Mouse (Mus musculus) liver, embryonic 11.5 days (tissue): ENCODE data around the gene Ppp6r2. TPM values are rescaled to one million over a fixed set of nuclear protein-coding genes. Genes with fewer than 3 reads are reported as not detected.

Experiments used
- ATAC-seq: fragments of 200-750 bp; cut with Nextera tagmentation; replicated peaks from 2 replicates; pipeline ENCODE4 v1.8.0; 2017; ENCODE audit warnings: moderate number of reproducible peaks, mild to moderate bottlenecking, moderate TSS enrichment, moderate library complexity; ENCODE audit not compliant: low FRiP score
- DNase-seq: peaks from one replicate; pipeline ENCODE4 v3.0.0-alpha.2; 2017; ENCODE audit warnings: low spot score
- H3K27ac ChIP-seq: fragments of 300-500 bp; sonication (generic); 2 replicates; pipeline ENCODE4 v1.5.1; 2014; ENCODE audit warnings: mild to moderate bottlenecking, low read depth, low read length, control low read depth
- H3K27me3 ChIP-seq: fragments of 300-500 bp; sonication (generic); replicated peaks from 2 replicates; pipeline ENCODE4 v1.6.1; 2014; ENCODE audit warnings: low read length, mixed read lengths; ENCODE audit not compliant: control insufficient read depth, insufficient read depth
- H3K36me3 ChIP-seq: fragments of 300-500 bp; sonication (generic); 2 replicates; pipeline ENCODE4 v1.6.1; 2014; ENCODE audit warnings: mild to moderate bottlenecking, low read length, moderate library complexity, mixed read lengths; ENCODE audit not compliant: control insufficient read depth, insufficient read depth
- H3K4me1 ChIP-seq: fragments of 300-500 bp; sonication (generic); replicated peaks from 2 replicates; pipeline ENCODE4 v1.6.1; 2014; ENCODE audit warnings: low read length, mixed read lengths; ENCODE audit not compliant: control insufficient read depth, insufficient read depth
- H3K4me2 ChIP-seq: fragments of 300-500 bp; sonication (generic); 2 replicates; pipeline ENCODE4 v1.6.1; 2014; ENCODE audit warnings: mild to moderate bottlenecking, control low read depth, moderate library complexity
- H3K4me3 ChIP-seq: fragments of 300-500 bp; sonication (generic); 2 replicates; pipeline ENCODE4 v1.5.1; 2014; ENCODE audit warnings: low read depth, low read length, control low read depth
- H3K9ac ChIP-seq: fragments of 300-500 bp; sonication (generic); 2 replicates; pipeline ENCODE4 v1.6.1; 2014; ENCODE audit warnings: low read depth, low read length, control low read depth
- H3K9me3 ChIP-seq: fragments of 300-500 bp; sonication (generic); 2 replicates; pipeline ENCODE4 v1.6.1; 2016; ENCODE audit warnings: low read length, inconsistent platforms, mixed read lengths; ENCODE audit not compliant: control insufficient read depth
- WGBS: fragments of 180-500 bp; shearing (Covaris S2); extraction: QIAGEN DNeasy Blood & Tissue Kit; methylation state at CpG from one replicate; pipeline ENCODE4 v1.1.7; 2014; 5-methylcytosine and 5-hydroxymethylcytosine counted together
- polyA plus RNA-seq: library from polyadenylated mRNA; unstranded; fragments of >200 nt; fragmentation: Nextera tagmentation; extraction: Ambion mirVana; gene quantifications from 2 replicates; pipeline ENCODE4 v1.2.1, GENCODE M21; 2014

The Ppp6r2 gene
- polyA plus RNA-seq, 1 experiment from 2014 or later, result 25.0 TPM

DNA sequence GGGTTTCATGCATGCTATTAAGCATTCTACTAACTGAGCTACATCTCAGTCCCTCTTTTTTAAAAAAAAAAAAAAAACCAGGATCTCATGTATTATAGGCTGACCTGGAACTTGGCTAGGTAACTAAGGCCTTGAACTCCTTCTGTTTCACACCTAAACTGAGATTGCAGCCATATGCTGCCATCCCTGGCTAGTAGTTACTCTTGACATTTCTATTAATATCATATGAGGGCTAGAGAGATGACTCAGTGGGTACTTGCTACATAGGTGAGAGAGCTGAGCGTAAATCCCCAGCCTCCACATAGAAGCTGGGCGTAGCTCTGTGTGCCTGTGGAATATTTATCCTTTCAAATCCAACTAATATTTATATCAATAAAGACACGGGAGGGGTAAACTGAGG lies 3.6 kb downstream of the Ppp6r2 start:
- WGBS, result 94% methylated on average over 3 of the region's 3 CpGs
- Histone ChIP-seq H3K4me1 (peaks cover 32% of the 10 kb centered on the region), H3K27me3 (no peaks in the 10 kb centered on the region), H3K9me3 (no peaks in the 10 kb centered on the region), H3K9ac (no peak overlapping the region), H3K27ac (peak overlapping the region; percentile 99), H3K4me2 (peak overlapping the region; percentile 85), H3K36me3 (peaks cover 6% of the 10 kb centered on the region; the same call in 1 of the 2 replicates), H3K4me3 (no peak overlapping the region)
- DNase-seq (no peak), ATAC-seq (no peak)

DNA sequence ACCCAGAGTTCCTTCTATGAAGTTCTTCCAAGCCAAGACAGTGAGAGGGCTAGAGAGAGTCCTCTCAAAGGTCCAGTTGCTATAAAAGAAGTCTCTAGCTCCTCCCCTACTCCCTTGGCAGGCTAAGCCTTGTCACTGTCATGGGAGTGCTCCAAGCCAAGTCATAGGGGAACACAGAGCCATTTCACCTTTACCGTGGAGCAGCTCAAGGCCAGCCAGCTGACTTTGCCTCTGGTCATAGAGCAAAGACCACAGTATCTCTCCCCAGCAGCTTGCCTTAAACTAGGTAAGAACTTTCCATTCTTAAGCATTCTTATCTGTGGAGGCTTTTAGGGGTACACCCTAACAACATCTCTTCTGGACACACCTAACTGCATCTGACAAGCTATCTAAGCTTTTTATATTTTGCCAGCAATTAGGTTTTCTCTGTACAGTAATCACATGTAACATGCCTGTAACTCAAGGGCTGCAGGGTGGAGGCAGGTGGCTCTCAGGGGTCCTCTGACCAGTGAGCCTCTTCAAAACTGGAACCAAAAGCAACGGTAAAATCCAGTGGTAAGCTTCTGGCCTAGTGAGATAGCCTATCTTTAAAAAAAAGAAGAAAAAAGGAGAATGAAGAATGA lies 4.4 kb downstream of the Ppp6r2 start:
- WGBS, result 35% methylated on average over 2 of the region's 2 CpGs
- H3K9me3 ChIP-seq, result no peaks in the 10 kb centered on the region
- peak overlapping the region; percentile 99 for H3K27ac ChIP-seq
- H3K27me3 ChIP-seq, result no peaks in the 10 kb centered on the region
- ATAC-seq (peak; percentile 84), DNase-seq (no peak)
- H3K4me3 ChIP-seq, result peak overlapping the region; percentile 17; the same call in 1 of the 2 replicates
- H3K36me3 ChIP-seq, result peaks cover 6% of the 10 kb centered on the region; the same call in 1 of the 2 replicates
- peaks cover 32% of the 10 kb centered on the region for H3K4me1 ChIP-seq
- H3K9ac ChIP-seq, result peak overlapping the region; percentile 60
- H3K4me2 ChIP-seq, result peak overlapping the region; percentile 85

DNA sequence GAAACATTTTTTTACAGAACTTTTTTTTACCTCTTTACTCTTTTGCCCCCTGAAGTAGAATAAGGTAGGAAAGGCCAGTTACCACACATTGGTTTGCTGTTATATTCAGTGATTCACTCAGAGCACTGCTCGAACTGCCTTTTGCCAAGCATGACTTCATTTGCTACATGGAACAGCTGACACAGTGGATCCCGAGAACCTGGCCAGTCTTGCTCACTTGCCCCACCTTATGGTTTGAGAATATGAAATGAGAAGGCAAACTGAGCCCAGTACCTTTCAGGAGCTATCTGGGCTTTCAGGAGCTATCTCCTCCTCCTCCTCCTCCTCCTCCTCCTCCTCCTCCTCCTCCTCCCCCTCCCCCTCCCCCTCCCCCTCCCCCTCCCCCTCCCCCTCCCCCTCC lies 22.2 kb downstream of the Ppp6r2 start:
- DNase-seq (no peak), ATAC-seq (0 out of 2 replicates have a peak, but pooled peaks have one; percentile 49)
- Histone ChIP-seq H3K9ac (no peak overlapping the region), H3K27me3 (no peaks in the 10 kb centered on the region), H3K9me3 (no peaks in the 10 kb centered on the region), H3K4me1 (no peaks in the 10 kb centered on the region), H3K27ac (no peak overlapping the region), H3K36me3 (peaks cover 2% of the 10 kb centered on the region; the same call in 1 of the 2 replicates), H3K4me3 (no peak overlapping the region), H3K4me2 (no peak overlapping the region)
- WGBS, result 61% methylated on average over 2 of the region's 2 CpGs

DNA sequence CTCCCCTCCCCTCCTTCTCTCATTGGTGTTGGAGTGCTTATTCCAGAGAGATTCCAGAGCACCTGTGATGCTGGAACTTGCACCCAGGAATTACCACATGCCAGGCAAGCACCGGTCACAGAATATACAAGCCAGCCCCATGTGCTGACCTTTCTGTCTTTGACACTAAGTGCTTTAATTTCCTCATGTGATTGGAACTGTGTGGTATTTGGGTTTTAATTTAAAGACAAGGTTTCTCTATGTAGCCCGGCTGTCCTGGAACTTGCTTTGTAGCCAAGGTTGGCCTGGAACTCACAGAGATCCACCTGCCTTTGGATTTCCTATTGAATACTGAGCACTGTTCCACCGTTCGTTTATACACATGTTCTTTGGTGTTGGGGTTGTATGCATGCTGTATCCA lies 22.7 kb downstream of the Ppp6r2 start:
- Histone ChIP-seq H3K27ac (no peak overlapping the region), H3K36me3 (peaks cover 2% of the 10 kb centered on the region; the same call in 1 of the 2 replicates), H3K9ac (no peak overlapping the region), H3K27me3 (no peaks in the 10 kb centered on the region), H3K4me2 (no peak overlapping the region), H3K4me1 (peaks cover under 1% of the 10 kb centered on the region; the same call in 1 of the 2 replicates), H3K9me3 (no peaks in the 10 kb centered on the region), H3K4me3 (no peak overlapping the region)
- no peak for DNase-seq
- WGBS, result 93% methylated on average over 4 of the region's 4 CpGs
- ATAC-seq, result no peak

DNA sequence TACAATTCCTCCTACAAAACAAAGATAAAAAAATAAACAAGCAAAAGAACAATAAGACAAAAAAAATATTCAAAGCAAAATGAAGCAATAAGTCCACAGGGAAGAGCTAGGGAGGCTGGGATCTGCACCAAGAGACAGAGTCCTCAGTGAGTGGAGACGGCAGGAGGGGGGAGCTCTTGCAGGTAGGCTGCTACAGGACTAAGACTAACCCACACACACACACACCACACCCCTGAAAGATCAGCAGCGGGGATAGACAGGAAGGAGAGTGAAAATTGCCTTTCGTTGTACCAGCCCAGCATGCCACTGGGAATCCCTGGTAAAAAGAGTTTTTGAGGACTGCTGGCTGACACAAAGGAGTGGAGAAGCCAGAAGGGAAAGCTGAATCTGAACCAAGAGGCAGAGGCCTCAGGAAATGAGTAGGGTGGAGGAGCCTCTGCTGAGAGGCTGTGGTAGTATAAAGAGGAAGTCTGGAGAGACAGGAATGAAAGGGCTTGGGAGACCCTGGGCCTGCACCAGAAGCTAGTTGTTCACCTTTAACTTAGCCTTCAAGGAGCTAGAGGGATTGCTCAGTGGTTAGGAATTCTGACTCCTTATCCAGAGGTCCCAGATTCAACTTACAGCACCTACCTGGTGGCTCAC lies 28.5 kb downstream of the Ppp6r2 start:
- DNase-seq (peak; percentile 38), ATAC-seq (peak; percentile 70)
- 36% methylated on average over 3 of the region's 3 CpGs for WGBS
- Histone ChIP-seq H3K4me1 (peaks cover 4% of the 10 kb centered on the region; the same call in 1 of the 2 replicates), H3K27me3 (no peaks in the 10 kb centered on the region), H3K27ac (no peak overlapping the region; the same call in 1 of the 2 replicates), H3K9ac (peak overlapping the region; percentile 26; the same call in 1 of the 2 replicates), H3K9me3 (no peaks in the 10 kb centered on the region), H3K36me3 (peaks cover 5% of the 10 kb centered on the region; the same call in 1 of the 2 replicates), H3K4me2 (peak overlapping the region; percentile 19; the same call in 1 of the 2 replicates), H3K4me3 (no peak overlapping the region)

DNA sequence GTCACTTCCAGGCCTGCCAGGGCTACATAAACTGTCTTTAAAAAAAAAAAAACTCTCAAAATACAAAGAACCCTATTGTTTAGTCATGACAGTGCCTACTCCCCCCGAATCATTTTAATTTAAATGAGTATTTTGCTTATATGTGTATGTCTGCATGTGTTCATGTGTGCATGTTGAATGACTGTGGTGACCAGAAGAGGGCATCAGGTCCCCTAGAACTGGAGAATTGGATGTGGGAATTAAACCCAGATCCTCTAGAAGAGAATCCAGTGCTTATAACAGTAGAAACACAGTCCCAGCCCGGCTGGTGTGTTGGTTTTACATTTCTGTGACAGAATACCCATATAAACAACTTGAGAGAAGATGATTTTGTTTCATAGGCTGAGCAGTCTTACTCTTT lies 29.7 kb downstream of the Ppp6r2 start:
- Histone ChIP-seq H3K4me3 (no peak overlapping the region), H3K27ac (no peak overlapping the region), H3K4me2 (no peak overlapping the region), H3K4me1 (peaks cover 4% of the 10 kb centered on the region; the same call in 1 of the 2 replicates), H3K9ac (no peak overlapping the region), H3K36me3 (peaks cover 5% of the 10 kb centered on the region; the same call in 1 of the 2 replicates), H3K27me3 (no peaks in the 10 kb centered on the region), H3K9me3 (no peaks in the 10 kb centered on the region)
- 66% methylated on average over 2 of the region's 2 CpGs for WGBS
- no peak for ATAC-seq
- no peak for DNase-seq

DNA sequence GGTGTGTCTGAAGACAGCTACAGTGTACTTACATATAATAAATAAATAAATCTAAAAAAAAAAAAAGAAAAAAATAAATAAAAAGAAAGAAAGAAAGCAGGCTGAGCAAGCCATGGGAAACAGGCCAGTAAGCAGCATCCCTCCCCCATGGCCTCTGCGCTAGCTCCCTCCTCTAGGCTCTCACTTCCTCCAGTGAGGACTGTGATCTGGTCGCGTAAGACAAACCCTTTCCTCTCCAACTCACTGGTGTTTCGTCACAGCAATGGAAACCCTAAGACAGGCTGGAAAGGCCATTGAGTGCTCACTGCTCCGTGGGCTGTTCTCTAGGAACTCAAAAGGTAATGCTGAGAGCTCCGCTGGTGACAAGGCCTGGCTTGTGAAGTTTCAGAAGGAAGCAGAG lies 37.7 kb downstream of the Ppp6r2 start:
- H3K9ac ChIP-seq, result no peak overlapping the region
- no peaks in the 10 kb centered on the region for H3K9me3 ChIP-seq
- H3K4me3 ChIP-seq, result no peak overlapping the region
- H3K27ac ChIP-seq, result no peak overlapping the region
- ATAC-seq (no peak), DNase-seq (no peak)
- no peak overlapping the region for H3K4me2 ChIP-seq
- no peaks in the 10 kb centered on the region for H3K4me1 ChIP-seq
- H3K27me3 ChIP-seq, result no peaks in the 10 kb centered on the region
- WGBS, result 77% methylated on average over 6 of the region's 6 CpGs
- H3K36me3 ChIP-seq, result peaks cover 3% of the 10 kb centered on the region; the same call in 1 of the 2 replicates

DNA sequence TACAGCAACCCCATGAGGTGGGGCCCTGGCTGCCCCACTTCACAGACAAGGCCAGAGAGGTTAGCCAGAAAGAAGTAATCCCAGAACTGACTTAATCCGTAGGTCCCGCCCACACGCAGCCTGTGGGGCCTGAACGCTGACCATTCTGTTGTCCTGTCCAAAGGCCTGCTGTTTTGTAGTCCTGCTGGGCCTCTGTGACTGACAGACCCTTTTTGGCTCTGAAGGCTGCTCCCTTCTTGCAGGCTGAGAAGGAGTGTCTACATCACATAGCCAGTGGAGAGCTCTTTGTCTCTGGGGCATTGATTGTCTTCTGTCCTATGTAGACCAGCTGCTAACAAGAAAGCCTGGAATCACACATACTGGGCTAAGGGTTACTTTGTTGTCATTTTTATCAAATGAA lies 44.0 kb downstream of the Ppp6r2 start:
- peaks cover 10% of the 10 kb centered on the region; the same call in 1 of the 2 replicates for H3K36me3 ChIP-seq
- H3K4me3 ChIP-seq, result no peak overlapping the region
- 92% methylated on average over 4 of the region's 4 CpGs for WGBS
- no peaks in the 10 kb centered on the region for H3K9me3 ChIP-seq
- H3K4me2 ChIP-seq, result no peak overlapping the region
- no peaks in the 10 kb centered on the region for H3K27me3 ChIP-seq
- DNase-seq (no peak), ATAC-seq (no peak)
- no peak overlapping the region for H3K9ac ChIP-seq
- no peak overlapping the region for H3K27ac ChIP-seq
- H3K4me1 ChIP-seq, result no peaks in the 10 kb centered on the region
